ENCODE assay signal across 11 mouse cellular contexts in genomic region chr12:10571643-10572377, GRCm38 (mm10).
A peak's percentile ranks its signal among the peaks of the same experiment; 100 is the strongest.
DNase-seq lines count a peak whose midpoint lies in the region; ATAC-seq and TF ChIP-seq lines count a peak whose summit lies in the region.
"Had no signal": no experiment of that assay in that cellular context is flagged by ENCODE, and none has a peak within 500 bp of the region (broad histone marks: within the 10 kb centered on the region; RNA-seq: fewer than 3 reads in every experiment).

No protein-coding gene starts in this region.

- WGBS in embryonic facial prominence, embryonic 11.5 days: 39% methylated on average over 11 of the region's 11 CpGs
- WGBS in embryonic facial prominence, embryonic 10.5 days: 54% methylated on average over 11 of the region's 11 CpGs

- no peak overlapping the region for H3K9ac ChIP-seq in embryonic facial prominence, embryonic 11.5 days (replicated peaks; ENCODE audit: low read length)
- H3K9ac ChIP-seq in MEL (ENCODE audit: control insufficient read depth, low read depth, low read length, poor library complexity, severe bottlenecking): no peak overlapping the region

- intact Hi-C loops in left cerebral cortex, postnatal 14 days (cut with DNase I): no loop called here

- no peak overlapping the region for H3K4me3 ChIP-seq in embryonic facial prominence, embryonic 11.5 days (ENCODE audit: low read depth, low read length)
- no peak overlapping the region for H3K4me3 ChIP-seq in embryonic facial prominence, embryonic 10.5 days
- H3K4me3 ChIP-seq in MEL (ENCODE audit: control insufficient read depth in 1 of 2, insufficient read depth in 1 of 2, low read depth in 2 of 2, low read length in 2 of 2): no peak overlapping the region

- no peak for TF ChIP-seq RAD21 in MEL (IDR thresholded peaks at IDR 0.05; ENCODE audit: low read depth, low read length)

- H3K4me1 ChIP-seq in embryonic facial prominence, embryonic 11.5 days (ENCODE audit: control insufficient read depth, insufficient read depth, low read length): no peaks in the 10 kb centered on the region
- peaks cover 14% of the 10 kb centered on the region; the same call in 1 of the 2 replicates for H3K4me1 ChIP-seq in embryonic facial prominence, embryonic 10.5 days
- no peaks in the 10 kb centered on the region for H3K4me1 ChIP-seq in MEL (ENCODE audit: control insufficient read depth in 1 of 2, insufficient read depth in 2 of 2, low read length in 2 of 2)

- H3K27ac ChIP-seq in embryonic facial prominence, embryonic 11.5 days (replicated peaks; ENCODE audit: low read depth, low read length): peak overlapping the region; percentile 59; the same call in 1 of the 2 replicates
- no peak overlapping the region for H3K27ac ChIP-seq in embryonic facial prominence, embryonic 10.5 days (replicated peaks)
- H3K27ac ChIP-seq in MEL (ENCODE audit: control insufficient read depth, low read depth, low read length): no peak overlapping the region
- H3K27ac ChIP-seq: macrophage had no signal

- TF ChIP-seq POLR2A in MEL (IDR thresholded peaks at IDR 0.05; ENCODE audit: control insufficient read depth in 1 of 2, insufficient read depth in 1 of 2, low read depth in 1 of 2, low read length in 2 of 2, poor library complexity in 1 of 2): no peak

- no peaks in the 10 kb centered on the region for H3K79me2 ChIP-seq in MEL (ENCODE audit: control insufficient read depth, insufficient read depth, low read length, poor library complexity)

- peak; percentile 47 for DNase-seq in embryonic facial prominence, embryonic 11.5 days (ENCODE audit: low spot score)
- DNase-seq in embryonic facial prominence, embryonic 10.5 days (ENCODE audit: low spot score): no peak
- DNase-seq in left cerebral cortex, postnatal 14 days (ENCODE audit: low spot score in 2 of 2): peak; percentile 11 to 17
- DNase-seq in left cerebral cortex, adult 11 months (ENCODE audit: low spot score): no peak
- DNase-seq in MEL (ENCODE audit: low read depth, low spot score): peak; percentile 1
- DNase-seq in hindlimb bud, embryonic 11.5 days (ENCODE audit: extremely low spot score, low read depth, low spot score): peak; percentile 49
- DNase-seq in adrenal gland, postnatal 36 days: no peak
- DNase-seq in ovary, postnatal 36 days (ENCODE audit: low spot score): no peak
- DNase-seq: cerebellum, postnatal 10 days; kidney, postnatal 36 days had no signal

- no peak for ATAC-seq in embryonic facial prominence, embryonic 11.5 days (replicated peaks; ENCODE audit: insufficient number of reproducible peaks, low FRiP score, low TSS enrichment, low read depth)

- no peak overlapping the region for H3K4me2 ChIP-seq in embryonic facial prominence, embryonic 11.5 days (ENCODE audit: low read depth, low read length)

- H3K9me3 ChIP-seq in embryonic facial prominence, embryonic 11.5 days (replicated peaks; ENCODE audit: control insufficient read depth, low read length): no peaks in the 10 kb centered on the region
- H3K9me3 ChIP-seq in embryonic facial prominence, embryonic 10.5 days: no peaks in the 10 kb centered on the region
- no peaks in the 10 kb centered on the region for H3K9me3 ChIP-seq in MEL (replicated peaks; ENCODE audit: insufficient read depth, low read length)

- TF ChIP-seq EP300 in MEL (IDR thresholded peaks at IDR 0.05; ENCODE audit: low read depth in 1 of 2, low read length in 2 of 2): no peak

- TF ChIP-seq CTCF in MEL (IDR thresholded peaks at IDR 0.05 in 2 of 3, conservative IDR thresholded peaks at IDR 0.05 in 1 of 3; ENCODE audit: control insufficient read depth in 1 of 3, insufficient read depth in 1 of 3, low read depth in 2 of 3, low read length in 3 of 3, poor library complexity in 1 of 3, severe bottlenecking in 1 of 3): peak in 2 of 3 experiments; percentile 13 to 41; a peak in 3 of 6 replicates

- no peaks in the 10 kb centered on the region for H3K36me3 ChIP-seq in embryonic facial prominence, embryonic 11.5 days (replicated peaks; ENCODE audit: control insufficient read depth, insufficient read depth, low read depth, low read length)
- no peaks in the 10 kb centered on the region for H3K36me3 ChIP-seq in embryonic facial prominence, embryonic 10.5 days (replicated peaks)
- no peaks in the 10 kb centered on the region for H3K36me3 ChIP-seq in MEL (ENCODE audit: control insufficient read depth in 1 of 2, insufficient read depth in 2 of 2, low read length in 2 of 2)

- H3K27me3 ChIP-seq in embryonic facial prominence, embryonic 11.5 days (ENCODE audit: control insufficient read depth, insufficient read depth, low read length): no peaks in the 10 kb centered on the region
- no peaks in the 10 kb centered on the region for H3K27me3 ChIP-seq in embryonic facial prominence, embryonic 10.5 days (replicated peaks; ENCODE audit: low read depth, poor library complexity, severe bottlenecking)
- no peaks in the 10 kb centered on the region for H3K27me3 ChIP-seq in MEL (ENCODE audit: control insufficient read depth in 1 of 2, insufficient read depth in 2 of 2, low read length in 2 of 2)

TF ChIP-seq in MEL, 35 proteins besides CTCF, POLR2A, EP300 and RAD21:
- no peak for TF ChIP-seq ETS1 (IDR thresholded peaks at IDR 0.05; ENCODE audit: low read depth, low read length)
- TF ChIP-seq USF2 (IDR thresholded peaks at IDR 0.05; ENCODE audit: borderline replicate concordance in 1 of 2, insufficient read depth in 1 of 2, low read depth in 1 of 2, low read length in 2 of 2): no peak
- no peak for TF ChIP-seq JUND (IDR thresholded peaks at IDR 0.05; ENCODE audit: low read depth, low read length)
- TF ChIP-seq CHD1 (IDR thresholded peaks at IDR 0.05; ENCODE audit: low read depth, low read length): no peak
- TF ChIP-seq ZKSCAN1 (IDR thresholded peaks at IDR 0.05; ENCODE audit: low read depth, low read length): no peak
- TF ChIP-seq NELFE (IDR thresholded peaks at IDR 0.05; ENCODE audit: low read depth, low read length): no peak
- TF ChIP-seq NRF1 (IDR thresholded peaks at IDR 0.05; ENCODE audit: insufficient read depth, low read depth, low read length, poor library complexity, severe bottlenecking): no peak
- no peak for TF ChIP-seq ZNF384 (IDR thresholded peaks at IDR 0.05; ENCODE audit: low read depth, low read length)
- no peak for TF ChIP-seq MYB (IDR thresholded peaks at IDR 0.05; ENCODE audit: low read depth, low read length)
- no peak for TF ChIP-seq MXI1 (IDR thresholded peaks at IDR 0.05; ENCODE audit: low read depth, low read length)
- TF ChIP-seq UBTF (IDR thresholded peaks at IDR 0.05; ENCODE audit: borderline replicate concordance, insufficient read depth, low read depth, low read length): no peak
- no peak for TF ChIP-seq POLR2AphosphoS2 (IDR thresholded peaks at IDR 0.05; ENCODE audit: low read length)
- TF ChIP-seq RCOR1 (IDR thresholded peaks at IDR 0.05; ENCODE audit: low read depth, low read length): no peak
- TF ChIP-seq TCF12 (IDR thresholded peaks at IDR 0.05; ENCODE audit: low read depth, low read length): no peak
- TF ChIP-seq GABPA (IDR thresholded peaks at IDR 0.05; ENCODE audit: low read depth, low read length): no peak
- no peak for TF ChIP-seq MAFK (IDR thresholded peaks at IDR 0.05; ENCODE audit: borderline replicate concordance, low read depth, low read length)
- TF ChIP-seq MAX (IDR thresholded peaks at IDR 0.05; ENCODE audit: low read length): no peak

Comparison
In these comparisons a context has a peak if more than half of its experiments do, and no peak if none do; other contexts are left out.
1. DNase-seq: peak in embryonic facial prominence, embryonic 11.5 days (single experiment), left cerebral cortex, postnatal 14 days (2 of 2), MEL (single experiment) and hindlimb bud, embryonic 11.5 days (single experiment); none in embryonic facial prominence, embryonic 10.5 days (single experiment), left cerebral cortex, adult 11 months (single experiment), adrenal gland, postnatal 36 days (0 of 2) and ovary, postnatal 36 days (single experiment).